Mouse (Mus musculus): ENCODE results near the gene Sorbs1.

The Sorbs1 gene

GRCm38 (mm10) chr19:40333081-40333480 lies 180.5 kb downstream of the Sorbs1 start:
- POLR2A ChIA-PET: interaction anchor here in 2 of 4 experiments (0.6 to 1.4 kb wide), 5 partner anchors 8 to 180 kb away, joined by 3 to 4 read pairs (median 3); partner anchors contain the start of gene Sorbs1 (in 1 of the 2)

GRCm38 (mm10) chr19:40332303-40332702 lies 181.3 kb downstream of the Sorbs1 start:
- ChIA-PET CTCF (interaction anchor here in 3 of 4 experiments (0.9 to 4.3 kb wide), 6 partner anchors 11 to 59 kb away, joined by 3 to 15 read pairs (median 4); no protein-coding TSS in a partner anchor), POLR2A (interaction anchor here in 3 of 4 experiments (0.5 to 1.7 kb wide), 8 partner anchors 11 to 1360 kb away, joined by 3 to 7 read pairs (median 3); partner anchors contain the start of gene Sorbs1 (in 1 of the 3))

More at GRCm38 (mm10) chr19:40333081-40333480, 180.5 kb downstream of the Sorbs1 start:
- CTCF ChIA-PET: interaction anchor here in 3 of 4 experiments (0.7 to 4.3 kb wide), 8 partner anchors 11 to 180 kb away, joined by 3 to 15 read pairs (median 4); partner anchors contain the start of gene Sorbs1 (in 1 of the 3)

GRCm38 (mm10) chr19:40331846-40332245 lies 181.7 kb downstream of the Sorbs1 start:
- ChIA-PET CTCF (interaction anchor here in 3 of 4 experiments (0.7 to 4.3 kb wide), 7 partner anchors 11 to 767 kb away, joined by 3 to 15 read pairs (median 4); no protein-coding TSS in a partner anchor), POLR2A (interaction anchor here in 3 of 4 experiments (0.5 to 1.7 kb wide), 8 partner anchors 34 to 1360 kb away, joined by 3 to 7 read pairs (median 3); partner anchors contain the start of gene Sorbs1 (in 1 of the 3))

- POLR2A ChIA-PET: interaction anchor here (0.5 to 1.3 kb wide), 8 partner anchors 13 to 83 kb away, joined by 3 to 5 read pairs (median 4); no protein-coding TSS in a partner anchor
- CTCF ChIA-PET: interaction anchor here in 3 of 4 experiments (0.6 to 2.5 kb wide), 4 partner anchors 17 to 134 kb away, joined by 4 to 11 read pairs (median 6); no protein-coding TSS in a partner anchor
These were observed 187.5 kb downstream of the Sorbs1 start for GRCm38 (mm10) chr19:40326126-40326525.

GRCm38 (mm10) chr19:40325381-40325780 lies 188.2 kb downstream of the Sorbs1 start:
- POLR2A ChIA-PET: interaction anchor here (0.5 to 1.3 kb wide), 5 partner anchors 15 to 84 kb away, joined by 3 to 5 read pairs (median 3); no protein-coding TSS in a partner anchor
- CTCF ChIA-PET: interaction anchor here in 2 of 4 experiments (0.6 to 2.5 kb wide), 2 partner anchors 20 to 135 kb away, joined by 6 to 11 read pairs; no protein-coding TSS in a partner anchor

GRCm38 (mm10) chr19:40322226-40322625 lies 191.4 kb downstream of the Sorbs1 start:
- ChIA-PET POLR2A (no interaction called here), CTCF (no interaction called here)

GRCm38 (mm10) chr19:40319199-40319598 lies 194.4 kb downstream of the Sorbs1 start:
- ChIA-PET POLR2A (interaction anchor here in 2 of 4 experiments (0.9 to 1.3 kb wide), 4 partner anchors 10 to 269 kb away, joined by 3 to 4 read pairs (median 4); partner anchors contain the start of gene Aldh18a1 (in 1 of the 2)), CTCF (interaction anchor here in 1 of 4 experiments (1.5 kb wide), 1 partner anchor 403 kb away, joined by 3 read pairs; no protein-coding TSS in a partner anchor)

- CTCF ChIA-PET: interaction anchor here in 2 of 4 experiments (0.5 to 1.5 kb wide), 3 partner anchors 27 to 404 kb away, joined by 3 read pairs; no protein-coding TSS in a partner anchor
- POLR2A ChIA-PET: interaction anchor here in 2 of 4 experiments (0.5 to 1.3 kb wide), 5 partner anchors 9 to 270 kb away, joined by 3 to 4 read pairs (median 3); partner anchors contain the start of gene Aldh18a1 (in 1 of the 2)
These were observed 195.1 kb downstream of the Sorbs1 start for GRCm38 (mm10) chr19:40318511-40318910.

- CTCF ChIA-PET: interaction anchor here in 2 of 4 experiments (0.5 to 1.6 kb wide), 3 partner anchors 22 to 29 kb away, joined by 3 to 5 read pairs (median 4); no protein-coding TSS in a partner anchor
- POLR2A ChIA-PET: interaction anchor here in 1 of 4 experiments (0.7 kb wide), 1 partner anchor 52 kb away, joined by 3 read pairs; no protein-coding TSS in a partner anchor
These were observed 196.6 kb downstream of the Sorbs1 start for GRCm38 (mm10) chr19:40317001-40317400.

- POLR2A ChIA-PET: no interaction called here
These were observed 199.3 kb downstream of the Sorbs1 start for GRCm38 (mm10) chr19:40314252-40314651.

GRCm38 (mm10) chr19:40311631-40312030 lies 201.9 kb downstream of the Sorbs1 start:
- ChIA-PET POLR2A (interaction anchor here in 2 of 4 experiments (0.5 to 1.6 kb wide), 4 partner anchors 9 to 325 kb away, joined by 3 to 6 read pairs (median 4); no protein-coding TSS in a partner anchor), CTCF (interaction anchor here in 1 of 4 experiments (0.7 kb wide), 1 partner anchor 22 kb away, joined by 4 read pairs; no protein-coding TSS in a partner anchor)

More at GRCm38 (mm10) chr19:40314252-40314651, 199.3 kb downstream of the Sorbs1 start:
- CTCF ChIA-PET: no interaction called here

GRCm38 (mm10) chr19:40310410-40311130 lies 203.0 kb downstream of the Sorbs1 start:
- POLR2A ChIA-PET: interaction anchor here in 2 of 4 experiments (1.2 to 1.6 kb wide), 3 partner anchors 8 to 326 kb away, joined by 3 to 4 read pairs (median 3); no protein-coding TSS in a partner anchor
- CTCF ChIA-PET: no interaction called here

GRCm38 (mm10) chr19:40309911-40310310 lies 203.7 kb downstream of the Sorbs1 start:
- ChIA-PET POLR2A (no interaction called here), CTCF (interaction anchor here in 1 of 4 experiments (0.6 kb wide), 1 partner anchor 39 kb away, joined by 3 read pairs; no protein-coding TSS in a partner anchor)

- POLR2A ChIA-PET: interaction anchor here in 2 of 4 experiments (0.6 to 1.7 kb wide), 9 partner anchors 13 to 1735 kb away, joined by 3 to 6 read pairs (median 3); partner anchors contain the start of gene Pdlim1 (in 1 of the 2)
- CTCF ChIA-PET: interaction anchor here in 3 of 4 experiments (0.8 to 1.7 kb wide), 3 partner anchors 38 kb away, joined by 3 to 4 read pairs (median 3); no protein-coding TSS in a partner anchor
These were observed 206.0 kb downstream of the Sorbs1 start for GRCm38 (mm10) chr19:40307550-40307949.

- POLR2A ChIA-PET: interaction anchor here in 2 of 4 experiments (1.5 to 1.7 kb wide), 2 partner anchors 35 to 36 kb away, joined by 4 to 6 read pairs; partner anchors contain the start of gene Pdlim1 (in 1 of the 2)
These were observed 206.9 kb downstream of the Sorbs1 start for GRCm38 (mm10) chr19:40306631-40307030.

GRCm38 (mm10) chr19:40305456-40305855 lies 208.1 kb downstream of the Sorbs1 start:
- CTCF ChIA-PET: interaction anchor here in 1 of 4 experiments (0.6 to 0.7 kb wide), 2 partner anchors 107 to 190 kb away, joined by 3 read pairs; no protein-coding TSS in a partner anchor

More at GRCm38 (mm10) chr19:40306631-40307030, 206.9 kb downstream of the Sorbs1 start:
- CTCF ChIA-PET: interaction anchor here in 1 of 4 experiments (1.2 kb wide), 1 partner anchor 39 kb away, joined by 3 read pairs; no protein-coding TSS in a partner anchor

GRCm38 (mm10) chr19:40302916-40303315 lies 210.7 kb downstream of the Sorbs1 start:
- ChIA-PET CTCF (interaction anchor here in 1 of 4 experiments (1.6 kb wide), 1 partner anchor 43 kb away, joined by 5 read pairs; no protein-coding TSS in a partner anchor), POLR2A (interaction anchor here in 1 of 4 experiments (1.2 kb wide), 2 partner anchors 9 to 16 kb away, joined by 3 to 4 read pairs; no protein-coding TSS in a partner anchor)

More at GRCm38 (mm10) chr19:40305456-40305855, 208.1 kb downstream of the Sorbs1 start:
- POLR2A ChIA-PET: interaction anchor here in 1 of 4 experiments (0.7 kb wide), 1 partner anchor 27 kb away, joined by 3 read pairs; no protein-coding TSS in a partner anchor
